Mouse (Mus musculus) ES-E14 (cell line): ENCODE results near the gene Acss3.

Source experiments
- CHD2 ChIP-seq: IDR thresholded peaks from 2 replicates; pipeline ENCODE4 v1.6.1; 2014; ENCODE audit warnings: mild to moderate bottlenecking, low read depth, low read length, inconsistent platforms
- HCFC1 ChIP-seq: IDR thresholded peaks from 2 replicates; pipeline ENCODE4 v1.6.1; 2012; ENCODE audit warnings: low read length, inconsistent platforms, borderline replicate concordance; ENCODE audit not compliant: insufficient read depth
- ZC3H11A ChIP-seq: IDR thresholded peaks from 2 replicates; pipeline ENCODE4 v1.6.1; 2012; ENCODE audit warnings: low read depth, mild to moderate bottlenecking, inconsistent platforms, low read length, borderline replicate concordance
- ZNF384 ChIP-seq: IDR thresholded peaks from 2 replicates; pipeline ENCODE4 v1.6.1; 2012; ENCODE audit warnings: low read depth, low read length, inconsistent platforms

GRCm38 (mm10) chr10:106936996-106937395 lies 186.5 kb downstream of the Acss3 start:
- no peak for TF ChIP-seq ZNF384
- no peak for TF ChIP-seq ZC3H11A
- TF ChIP-seq CHD2, result no peak
- no peak for TF ChIP-seq HCFC1
